Mouse (Mus musculus): ENCODE measurements at regions not wholly inside any gene's neighbourhood (a gene's known extent, or its start where the extent isn't known, plus 50 kb on each side); places are given as distances from the start of the nearest gene placed in this dataset.

GRCm38 (mm10) chr11:15494586-15494985, 762.9 kb upstream of the Vstm2a start:
- peak; percentile 57; the same call in 1 of the 2 replicates for ATAC-seq (ENCODE audit: low FRiP score, low TSS enrichment)
- Histone ChIP-seq H3K27ac (replicated peaks; ENCODE audit: low read depth, low read length) (no peak overlapping the region), H3K27me3 (ENCODE audit: control insufficient read depth, insufficient read depth, low read length) (no peaks in the 10 kb centered on the region), H3K4me3 (replicated peaks; ENCODE audit: low read depth, low read length) (no peak overlapping the region), H3K9ac (replicated peaks; ENCODE audit: low read length) (no peak overlapping the region), H3K9me3 (ENCODE audit: control insufficient read depth, low read length) (no peaks in the 10 kb centered on the region), H3K36me3 (ENCODE audit: control insufficient read depth, insufficient read depth, low read length) (no peaks in the 10 kb centered on the region), H3K4me1 (ENCODE audit: control insufficient read depth, insufficient read depth, low read length) (no peaks in the 10 kb centered on the region), H3K4me2 (ENCODE audit: low read length) (no peak overlapping the region)
- 52% methylated on average over 3 of the region's 3 CpGs for WGBS
- DNase-seq: peak; percentile 53
